Mouse (Mus musculus) lung, postnatal 10 days (tissue): ENCODE results near the gene Olfr1164.

Source experiments
- DNase-seq: peaks from one replicate; pipeline ENCODE4 v3.0.0; 2021

Gene Olfr1164

DNA sequence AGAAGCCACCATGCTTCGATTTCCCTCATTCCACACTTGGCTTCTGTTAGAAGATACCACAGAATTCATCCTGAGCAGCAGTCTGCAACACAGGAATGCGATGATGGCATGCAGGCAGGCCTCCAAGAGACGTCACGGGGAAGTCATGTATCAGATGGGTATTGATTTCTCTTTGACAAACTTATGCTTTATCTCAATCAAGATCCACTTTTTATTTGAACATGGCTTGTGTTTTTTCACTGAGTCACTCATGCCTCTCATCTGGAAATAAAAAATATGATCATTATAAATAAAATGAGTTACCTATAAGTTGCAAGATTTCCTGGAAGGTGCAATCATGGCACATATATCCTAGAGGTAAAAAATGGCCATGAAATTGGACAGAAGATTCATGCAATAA, at the start of gene Olfr1164:
Gene Olfr1164, minus strand, starts transcription at position 101 of the 400 bp plus-strand sequence.
- no peak for DNase-seq

DNA sequence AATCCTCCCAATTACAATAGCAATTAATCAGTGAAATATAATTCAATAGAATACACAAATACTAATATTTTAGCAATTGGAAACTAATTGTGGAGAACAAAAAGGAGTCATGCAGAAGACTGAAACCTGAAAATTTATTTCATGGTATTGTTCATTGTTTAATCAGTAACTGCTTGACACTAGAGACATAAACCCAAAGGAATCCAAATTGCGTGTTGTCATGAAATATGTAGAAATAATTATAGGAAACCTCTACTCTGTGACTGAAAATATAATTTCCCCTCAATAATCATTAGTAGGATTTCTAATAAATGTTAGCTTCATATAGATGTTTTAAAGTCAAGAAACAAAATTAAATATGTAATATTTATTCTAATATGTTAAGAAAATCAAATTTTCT, 34.4 kb upstream of the Olfr1164 start, which contains the start of gene Olfr1166:
Gene Olfr1166, minus strand, starts transcription at position 101 of the 400 bp plus-strand sequence.
- no peak for DNase-seq

DNA sequence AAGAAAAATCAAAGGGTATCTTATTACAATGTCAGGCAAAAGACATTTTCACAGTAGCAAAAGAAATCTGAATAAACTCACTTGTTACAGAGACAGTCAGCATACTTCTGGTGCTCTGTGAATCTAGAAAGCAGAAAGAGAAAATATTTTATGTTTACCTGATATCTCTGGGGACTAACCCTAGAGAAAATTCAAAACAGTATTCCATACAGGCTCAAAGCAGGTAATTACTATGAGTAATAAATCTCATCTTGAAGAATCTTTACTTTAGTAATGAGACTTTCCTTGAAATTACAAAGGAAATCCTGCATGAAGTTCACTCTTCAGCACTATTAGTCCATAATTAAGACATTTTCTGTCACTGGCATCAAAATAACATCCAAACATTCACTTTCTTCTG, 22.0 kb downstream of the Olfr1164 start, which contains the start of gene Olfr1163:
Gene Olfr1163, minus strand, starts transcription at position 101 of the 400 bp plus-strand sequence.
- no peak for DNase-seq

DNA sequence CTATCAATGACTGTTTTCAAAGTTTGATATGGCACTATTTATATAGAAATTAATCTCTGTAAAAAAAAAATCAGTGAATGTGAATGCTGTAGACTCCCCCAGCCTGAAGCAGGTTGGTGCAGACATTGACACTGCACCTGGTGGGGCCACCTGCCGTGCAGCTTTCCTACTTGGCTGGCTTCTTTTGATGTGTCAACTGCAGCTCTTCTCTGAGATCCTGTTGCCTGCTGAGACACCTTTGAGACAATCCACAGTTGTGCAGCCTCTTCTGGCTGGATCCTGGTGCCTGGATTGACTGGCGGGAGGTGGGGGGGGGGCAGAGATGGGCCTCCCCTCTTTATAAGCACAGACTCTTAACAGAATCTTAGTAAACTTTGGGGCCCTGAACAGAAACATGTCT, 30.2 kb downstream of the Olfr1164 start:
- DNase-seq, result no peak

DNA sequence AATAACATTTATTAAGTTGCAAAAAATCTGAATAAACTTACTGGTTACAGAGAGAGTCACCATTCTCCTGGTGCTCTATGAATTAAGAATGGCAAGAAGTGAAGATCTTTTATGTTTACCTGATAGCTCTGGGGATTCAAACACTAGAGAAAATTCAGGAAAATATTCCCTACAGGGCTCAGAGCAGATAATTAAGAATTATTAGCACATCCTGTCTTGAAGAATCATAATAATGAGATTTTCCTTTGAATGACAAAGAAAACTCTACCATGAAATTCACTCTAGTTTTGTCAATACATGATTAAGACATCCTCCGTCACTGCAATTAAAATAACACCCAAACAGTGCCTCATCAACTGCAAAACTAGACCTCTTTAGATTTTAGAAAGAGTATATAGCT, 42.7 kb downstream of the Olfr1164 start, which contains the start of gene Olfr1162:
Gene Olfr1162, minus strand, starts transcription at position 101 of the 400 bp plus-strand sequence.
- DNase-seq, result no peak
